Mouse (Mus musculus) bone marrow, adult 2 months (tissue): ENCODE measurements around the gene Stk26.

Experiments used
- CTCF ChIP-seq: fragments of 200-500 bp; IDR thresholded peaks from 2 replicates; pipeline ENCODE4 v1.5.1; 2011; ENCODE audit warnings: low read length, control low read depth; ENCODE audit not compliant: control insufficient read depth, insufficient read depth
- POLR2A ChIP-seq: fragments of 200-500 bp; IDR thresholded peaks from 2 replicates; pipeline ENCODE4 v1.6.1; 2011; ENCODE audit warnings: low read depth, mild to moderate bottlenecking, control low read depth, low read length, borderline replicate concordance; ENCODE audit not compliant: control insufficient read depth

GRCm38 (mm10) chrX:50799656-50800188 lies 41.1 kb upstream of the Stk26 start:
- TF ChIP-seq CTCF: no peak
- TF ChIP-seq POLR2A: no peak
